Mouse (Mus musculus): Measurements from ENCODE around the gene Swt1.

GRCm38 (mm10) chr1:151426947-151427600, 1.2 kb downstream of the Swt1 start:
- TF ChIP-seq POLR2A (IDR thresholded peaks at IDR 0.05; ENCODE audit: insufficient read depth, low read length) (no peak), CTCF (IDR thresholded peaks at IDR 0.05; ENCODE audit: low read depth, low read length) (no peak)

All from ES-Bruce4 (cell line).